Mouse (Mus musculus): ENCODE measurements around the gene Gm49601. TPM values are rescaled to one million over a fixed set of nuclear protein-coding genes. Genes with fewer than 3 reads are reported as not detected.

Gene Gm49601
- polyA plus RNA-seq, 1 experiment, result 69.6 TPM

GRCm38 (mm10) chr16:18622916-18623750 is 3.1 kb downstream of the Gm49601 start:
- peak; percentile 29 to 52 for DNase-seq
- Histone ChIP-seq H3K4me1 (ENCODE audit: control insufficient read depth, insufficient read depth, low read length) (peaks cover 27% of the 10 kb centered on the region), H3K27ac (ENCODE audit: insufficient read depth, low read length) (no peak overlapping the region), H3K4me3 (replicated peaks; ENCODE audit: insufficient read depth, low read depth, low read length) (no peak overlapping the region), H3K27me3 (ENCODE audit: control insufficient read depth, insufficient read depth, low read length) (no peaks in the 10 kb centered on the region)
- TF ChIP-seq POLR2A (IDR thresholded peaks at IDR 0.05; ENCODE audit: borderline replicate concordance, insufficient read depth, low read length) (no peak), CTCF (IDR thresholded peaks at IDR 0.05; ENCODE audit: borderline replicate concordance, insufficient read depth, low read depth, low read length) (no peak; the same call in 1 of the 2 replicates)
- 71% methylated on average over 29 of the region's 29 CpGs for WGBS

- Histone ChIP-seq H3K4me3 (replicated peaks; ENCODE audit: insufficient read depth, low read depth, low read length) (peak within 1 kb of the TSS; percentile 49), H3K4me1 (ENCODE audit: control insufficient read depth, insufficient read depth, low read length) (peaks cover 20% of the 10 kb centered on the region), H3K27me3 (ENCODE audit: control insufficient read depth, insufficient read depth, low read length) (no peaks in the 10 kb centered on the region), H3K27ac (ENCODE audit: insufficient read depth, low read length) (no peak within 1 kb of the TSS)
- 71% methylated on average over 17 of the region's 17 CpGs for WGBS
- DNase-seq, result peak in 1 of 2 experiments; percentile 20
- no peak for TF ChIP-seq CTCF (IDR thresholded peaks at IDR 0.05; ENCODE audit: borderline replicate concordance, insufficient read depth, low read depth, low read length)
- TF ChIP-seq POLR2A (IDR thresholded peaks at IDR 0.05; ENCODE audit: borderline replicate concordance, insufficient read depth, low read length), result no peak
Observed at GRCm38 (mm10) chr16:18622019-18622418, 4.2 kb downstream of the Gm49601 start, which contains the start of gene Gp1bb. Gene Gp1bb, minus strand, starts transcription at chr16:18622403.

GRCm38 (mm10) chr16:18621362-18622001 is 4.7 kb downstream of the Gm49601 start:
- H3K4me3 ChIP-seq (replicated peaks; ENCODE audit: insufficient read depth, low read depth, low read length), result peak overlapping the region; percentile 49
- peak; percentile 23 to 37 for DNase-seq
- TF ChIP-seq CTCF (IDR thresholded peaks at IDR 0.05; ENCODE audit: borderline replicate concordance, insufficient read depth, low read depth, low read length), result no peak
- no peak for TF ChIP-seq POLR2A (IDR thresholded peaks at IDR 0.05; ENCODE audit: borderline replicate concordance, insufficient read depth, low read length)
- H3K27ac ChIP-seq (ENCODE audit: insufficient read depth, low read length), result no peak overlapping the region
- H3K27me3 ChIP-seq (ENCODE audit: control insufficient read depth, insufficient read depth, low read length), result no peaks in the 10 kb centered on the region
- 31% methylated on average over 38 of the region's 38 CpGs for WGBS
- peaks cover 17% of the 10 kb centered on the region for H3K4me1 ChIP-seq (ENCODE audit: control insufficient read depth, insufficient read depth, low read length)

GRCm38 (mm10) chr16:18620601-18621361 is 5.4 kb downstream of the Gm49601 start:
- peak overlapping the region; percentile 49 for H3K4me3 ChIP-seq (replicated peaks; ENCODE audit: insufficient read depth, low read depth, low read length)
- 0 out of 2 replicates have a peak, but pooled peaks have one; percentile 7 for TF ChIP-seq POLR2A (IDR thresholded peaks at IDR 0.05; ENCODE audit: borderline replicate concordance, insufficient read depth, low read length)
- no peak for TF ChIP-seq CTCF (IDR thresholded peaks at IDR 0.05; ENCODE audit: borderline replicate concordance, insufficient read depth, low read depth, low read length)
- H3K27ac ChIP-seq (ENCODE audit: insufficient read depth, low read length), result no peak overlapping the region

GRCm38 (mm10) chr16:18620201-18620600 is 6.0 kb downstream of the Gm49601 start:
- TF ChIP-seq CTCF (IDR thresholded peaks at IDR 0.05; ENCODE audit: borderline replicate concordance, insufficient read depth, low read depth, low read length), result no peak
- TF ChIP-seq POLR2A (IDR thresholded peaks at IDR 0.05; ENCODE audit: borderline replicate concordance, insufficient read depth, low read length), result no peak

More at GRCm38 (mm10) chr16:18620601-18621361, 5.4 kb downstream of the Gm49601 start:
- Histone ChIP-seq H3K27me3 (ENCODE audit: control insufficient read depth, insufficient read depth, low read length) (no peaks in the 10 kb centered on the region), H3K4me1 (ENCODE audit: control insufficient read depth, insufficient read depth, low read length) (peaks cover 15% of the 10 kb centered on the region)
- 1% methylated on average over 74 of the region's 74 CpGs for whole genome bisulfite sequencing
- DNase-seq, result peak; percentile 67 to 68

GRCm38 (mm10) chr16:18619110-18619509 is 7.1 kb downstream of the Gm49601 start:
- WGBS, result 82% methylated on average over 4 of the region's 4 CpGs
- Histone ChIP-seq H3K27me3 (ENCODE audit: control insufficient read depth, insufficient read depth, low read length) (no peaks in the 10 kb centered on the region), H3K4me3 (replicated peaks; ENCODE audit: insufficient read depth, low read depth, low read length) (no peak overlapping the region), H3K27ac (ENCODE audit: insufficient read depth, low read length) (no peak overlapping the region), H3K4me1 (ENCODE audit: control insufficient read depth, insufficient read depth, low read length) (peaks cover 5% of the 10 kb centered on the region)
- TF ChIP-seq CTCF (IDR thresholded peaks at IDR 0.05; ENCODE audit: borderline replicate concordance, insufficient read depth, low read depth, low read length) (no peak), POLR2A (IDR thresholded peaks at IDR 0.05; ENCODE audit: borderline replicate concordance, insufficient read depth, low read length) (no peak)
- DNase-seq, result no peak

More at GRCm38 (mm10) chr16:18620201-18620600, 6.0 kb downstream of the Gm49601 start:
- no peak overlapping the region for H3K27ac ChIP-seq (ENCODE audit: insufficient read depth, low read length)
- peak overlapping the region; percentile 49 for H3K4me3 ChIP-seq (replicated peaks; ENCODE audit: insufficient read depth, low read depth, low read length)
- no peak for DNase-seq
- 48% methylated on average over 6 of the region's 6 CpGs for WGBS
- H3K4me1 ChIP-seq (ENCODE audit: control insufficient read depth, insufficient read depth, low read length), result peaks cover 12% of the 10 kb centered on the region
- H3K27me3 ChIP-seq (ENCODE audit: control insufficient read depth, insufficient read depth, low read length), result no peaks in the 10 kb centered on the region

GRCm38 (mm10) chr16:18618297-18618696 is 7.9 kb downstream of the Gm49601 start:
- DNase-seq, result no peak
- Histone ChIP-seq H3K27me3 (ENCODE audit: control insufficient read depth, insufficient read depth, low read length) (no peaks in the 10 kb centered on the region), H3K27ac (ENCODE audit: insufficient read depth, low read length) (no peak overlapping the region), H3K4me1 (ENCODE audit: control insufficient read depth, insufficient read depth, low read length) (no peaks in the 10 kb centered on the region; the same call in none of the 2 replicates), H3K4me3 (replicated peaks; ENCODE audit: insufficient read depth, low read depth, low read length) (no peak overlapping the region)
- 63% methylated on average over 2 of the region's 2 CpGs for WGBS
- no peak for TF ChIP-seq CTCF (IDR thresholded peaks at IDR 0.05; ENCODE audit: borderline replicate concordance, insufficient read depth, low read depth, low read length)
- TF ChIP-seq POLR2A (IDR thresholded peaks at IDR 0.05; ENCODE audit: borderline replicate concordance, insufficient read depth, low read length), result no peak

All from cerebellum, adult 2 months (tissue).